Mouse (Mus musculus) kidney, adult 2 months (tissue): Measurements from ENCODE around the gene Tfb1m.

Experiments used
- CTCF ChIP-seq: fragments of 200-500 bp; conservative IDR thresholded peaks from 2 replicates; pipeline ENCODE4 v1.5.1; 2011; ENCODE audit warnings: low read depth, mild to moderate bottlenecking, control low read depth, low read length, moderate library complexity, mixed read lengths; ENCODE audit not compliant: insufficient read depth, insufficient read length
- POLR2A ChIP-seq: fragments of 200-500 bp; IDR thresholded peaks from one replicate; pipeline ENCODE4 v1.6.1; 2011; ENCODE audit warnings: low read depth, low read length, control low read depth

DNA sequence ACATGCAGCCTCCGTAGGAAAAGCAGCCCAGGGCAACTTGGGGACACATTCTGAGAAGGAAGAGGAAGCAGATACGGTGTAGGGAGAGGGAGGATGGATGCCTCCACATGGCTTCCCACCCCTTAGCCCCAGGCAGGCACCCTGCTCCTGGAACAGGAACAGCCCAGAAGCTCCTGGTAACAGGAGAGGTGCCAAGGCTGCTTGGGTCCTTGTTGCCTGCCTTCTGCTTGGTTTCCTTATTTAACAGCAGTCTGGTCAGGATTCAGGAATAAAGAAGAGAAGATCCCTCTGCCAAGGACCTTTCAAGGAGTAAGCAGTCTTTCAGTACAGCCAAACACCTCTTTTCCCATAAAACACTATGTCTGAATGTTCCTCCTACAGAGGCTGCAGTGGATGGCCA, 62.0 kb downstream of the Tfb1m start:
- TF ChIP-seq POLR2A, result no peak
- no peak for TF ChIP-seq CTCF
